Mouse (Mus musculus): ENCODE data around the gene Cdkal1.

DNA sequence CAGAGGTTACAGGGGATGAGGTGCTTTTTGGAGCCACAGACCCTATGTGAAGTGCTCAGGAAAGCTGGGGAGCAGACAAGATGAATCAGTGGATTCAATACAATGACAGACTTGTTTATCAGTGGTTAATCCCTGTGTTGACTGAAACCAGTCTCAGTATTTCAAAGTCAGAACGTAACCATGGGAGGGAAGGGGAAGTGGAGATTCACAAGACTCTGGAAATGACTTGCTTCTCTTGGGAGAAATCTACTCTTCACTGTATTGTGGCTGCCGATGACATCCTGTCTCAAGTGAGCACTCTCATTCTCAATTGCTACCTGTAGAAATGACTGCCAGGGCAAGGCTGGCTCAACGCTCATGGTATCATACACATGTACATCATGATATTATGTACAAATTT, 371.5 kb downstream of the Cdkal1 start:
- TF ChIP-seq POLR2A (IDR thresholded peaks at IDR 0.05; ENCODE audit: low read depth, low read length), result no peak
- TF ChIP-seq CTCF (conservative IDR thresholded peaks at IDR 0.05; ENCODE audit: insufficient read depth, insufficient read length, low read depth, low read length), result no peak
